Mouse (Mus musculus): ENCODE measurements around the gene Chst5. TPM values are rescaled to one million over a fixed set of nuclear protein-coding genes. Genes with fewer than 3 reads are reported as not detected.
"Not testable (repeated sequence)": the region's sequence is repeated elsewhere in the genome, so short reads cannot be mapped to it uniquely, and the experiment has no call there.

Chst5 gene
- polyA plus RNA-seq, 1 experiment from 2014 or later = 0.97 TPM

- peak overlapping the region; percentile 82 for H3K9ac ChIP-seq (ENCODE audit: low read depth, low read length)
- not testable (repeated sequence) for H3K36me3 ChIP-seq (ENCODE audit: control insufficient read depth, insufficient read depth, low read length); H3K4me1 ChIP-seq (ENCODE audit: control insufficient read depth, insufficient read depth, low read length); ATAC-seq (ENCODE audit: low FRiP score, low TSS enrichment); H3K27ac ChIP-seq (ENCODE audit: low read depth, low read length); H3K9me3 ChIP-seq (ENCODE audit: control insufficient read depth, low read length); H3K27me3 ChIP-seq (ENCODE audit: control insufficient read depth, insufficient read depth, low read length)
- peak overlapping the region; percentile 75 for H3K4me2 ChIP-seq (replicated peaks; ENCODE audit: low read depth, low read length)
- 55% methylated on average over 12 of the region's 12 CpGs for WGBS
- H3K4me3 ChIP-seq (ENCODE audit: low read length) = peak overlapping the region; percentile 95
Measured at GRCm38 (mm10) chr8:111853219-111853618, 57.0 kb downstream of the Chst5 start.

DNA sequence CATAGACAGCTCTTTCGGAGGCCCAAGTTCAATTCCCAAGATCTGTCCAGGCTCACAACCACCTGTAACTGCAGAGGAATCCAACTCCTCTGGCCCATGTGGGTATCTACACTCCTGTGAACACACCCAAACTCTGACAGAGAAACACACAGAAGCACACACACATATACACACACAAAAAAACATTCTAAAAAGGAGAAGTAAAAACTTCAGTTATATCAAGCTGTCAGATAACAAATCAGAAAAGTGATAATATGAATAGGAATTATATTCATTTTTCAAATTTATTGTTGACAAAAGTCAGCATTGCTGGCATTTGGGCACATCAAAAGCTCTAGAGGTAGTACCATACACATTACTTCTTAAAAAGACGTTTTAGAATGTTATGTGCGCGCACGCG, 63.5 kb downstream of the Chst5 start:
- no peaks in the 10 kb centered on the region for H3K4me1 ChIP-seq (ENCODE audit: control insufficient read depth, insufficient read depth, low read length)
- H3K9me3 ChIP-seq (ENCODE audit: control insufficient read depth, low read length) = no peaks in the 10 kb centered on the region
- H3K9ac ChIP-seq (ENCODE audit: low read depth, low read length) = no peak overlapping the region
- H3K4me2 ChIP-seq (replicated peaks; ENCODE audit: low read depth, low read length) = no peak overlapping the region
- ATAC-seq (ENCODE audit: low FRiP score, low TSS enrichment) = no peak
- H3K27me3 ChIP-seq (ENCODE audit: control insufficient read depth, insufficient read depth, low read length) = no peaks in the 10 kb centered on the region
- no peak overlapping the region for H3K4me3 ChIP-seq (ENCODE audit: low read length)
- no peak overlapping the region for H3K27ac ChIP-seq (ENCODE audit: low read depth, low read length)
- 97% methylated on average over 6 of the region's 6 CpGs for WGBS
- peaks cover 23% of the 10 kb centered on the region for H3K36me3 ChIP-seq (ENCODE audit: control insufficient read depth, insufficient read depth, low read length)

Other genes with a start within 250 kb of the Chst5 start
- gene Ctrb1, start 219.4 kb downstream of the Chst5 start, polyA plus RNA-seq (2014; fragmentation: Nextera tagmentation; extraction: Ambion mirVana) = not detected in 2 replicates
- gene Bcar1, start 166.6 kb downstream of the Chst5 start, polyA plus RNA-seq (2014; fragmentation: Nextera tagmentation; extraction: Ambion mirVana) = 39.1 and 55.6 TPM in 2 replicates
- 221 and 289 TPM in 2 replicates for gene Cfdp1, start 56.2 kb downstream of the Chst5 start, polyA plus RNA-seq (2014; fragmentation: Nextera tagmentation; extraction: Ambion mirVana)
- 10.6 and 11.7 TPM in 2 replicates for gene Tmem170, start 33.7 kb downstream of the Chst5 start, polyA plus RNA-seq (2014; fragmentation: Nextera tagmentation; extraction: Ambion mirVana)
- 11.6 and 18.7 TPM in 2 replicates for gene Tmem231, start 23.4 kb upstream of the Chst5 start, polyA plus RNA-seq (2014; fragmentation: Nextera tagmentation; extraction: Ambion mirVana)
- gene Gabarapl2, start 30.3 kb upstream of the Chst5 start, polyA plus RNA-seq (2014; fragmentation: Nextera tagmentation; extraction: Ambion mirVana) = 170 and 205 TPM in 2 replicates
- gene Adat1, start 81.9 kb upstream of the Chst5 start, polyA plus RNA-seq (2014; fragmentation: Nextera tagmentation; extraction: Ambion mirVana) = 8.6 and 10.8 TPM in 2 replicates
- gene Kars, start 100.9 kb upstream of the Chst5 start, polyA plus RNA-seq (2014; fragmentation: Nextera tagmentation; extraction: Ambion mirVana) = 186 and 260 TPM in 2 replicates
- 23.1 and 27.6 TPM in 2 replicates for gene Terf2ip, start 101.0 kb upstream of the Chst5 start, polyA plus RNA-seq (2014; fragmentation: Nextera tagmentation; extraction: Ambion mirVana)
- gene Gm6793, start 104.6 kb upstream of the Chst5 start, polyA plus RNA-seq (2014; fragmentation: Nextera tagmentation; extraction: Ambion mirVana) = 0.83 and 1.2 TPM in 2 replicates